Mouse (Mus musculus) embryonic facial prominence, embryonic 14.5 days (tissue): ENCODE data around the gene Olfr556. TPM values are rescaled to one million over a fixed set of nuclear protein-coding genes. Genes with fewer than 3 reads are reported as not detected.
"Not testable (repeated sequence)": the region's sequence is repeated elsewhere in the genome, so short reads cannot be mapped to it uniquely, and the experiment has no call there.

Experiments
- ATAC-seq: fragments of 200-750 bp; cut with Nextera tagmentation; 2 replicates; pipeline ENCODE4 v1.8.0; 2017; ENCODE audit warnings: low read depth, moderate number of reproducible peaks, moderate TSS enrichment
- DNase-seq: peaks from one replicate; pipeline ENCODE4 v3.0.0-alpha.2; 2015; ENCODE audit warnings: low spot score
- H3K27ac ChIP-seq: fragments of 300-500 bp; sonication (generic); replicated peaks from 2 replicates; pipeline ENCODE4 v1.5.1; 2014; ENCODE audit warnings: low read depth, mild to moderate bottlenecking, low read length, moderate library complexity
- H3K27me3 ChIP-seq: fragments of 300-500 bp; sonication (generic); replicated peaks from 2 replicates; pipeline ENCODE4 v1.6.1; 2014; ENCODE audit warnings: low read length; ENCODE audit not compliant: control insufficient read depth, insufficient read depth
- H3K36me3 ChIP-seq: fragments of 300-500 bp; sonication (generic); 2 replicates; pipeline ENCODE4 v1.6.1; 2014; ENCODE audit warnings: low read length, mixed read lengths; ENCODE audit not compliant: control insufficient read depth, insufficient read depth
- H3K4me1 ChIP-seq: fragments of 300-500 bp; sonication (generic); 2 replicates; pipeline ENCODE4 v1.6.1; 2014; ENCODE audit warnings: antibody characterized with exemption, low read length; ENCODE audit not compliant: control insufficient read depth, insufficient read depth
- H3K4me2 ChIP-seq: fragments of 300-500 bp; sonication (generic); 2 replicates; pipeline ENCODE4 v1.6.1; 2014; ENCODE audit warnings: low read depth, mild to moderate bottlenecking, low read length, moderate library complexity, mixed read lengths
- H3K4me3 ChIP-seq: fragments of 300-500 bp; sonication (generic); 2 replicates; pipeline ENCODE4 v1.5.1; 2014; ENCODE audit warnings: low read depth, mild to moderate bottlenecking, low read length
- H3K9ac ChIP-seq: fragments of 300-500 bp; sonication (generic); 2 replicates; pipeline ENCODE4 v1.6.1; 2014; ENCODE audit warnings: low read depth, mild to moderate bottlenecking, low read length, moderate library complexity, mixed read lengths
- H3K9me3 ChIP-seq: fragments of 300-500 bp; sonication (generic); 2 replicates; pipeline ENCODE4 v1.6.1; 2016; ENCODE audit warnings: low read length; ENCODE audit not compliant: control insufficient read depth
- WGBS: fragments of 180-500 bp; shearing (Covaris S2); extraction: QIAGEN DNeasy Blood & Tissue Kit; methylation state at CpG from one replicate; pipeline ENCODE4 v1.1.7; 2014; 5-methylcytosine and 5-hydroxymethylcytosine counted together
- polyA plus RNA-seq: library from polyadenylated mRNA; unstranded; fragments of >200 nt; fragmentation: Nextera tagmentation; extraction: Ambion mirVana; gene quantifications from 2 replicates; pipeline ENCODE4 v1.2.1, GENCODE M21; 2014

The Olfr556 gene
- not detected in 2 replicates for polyA plus RNA-seq

DNA sequence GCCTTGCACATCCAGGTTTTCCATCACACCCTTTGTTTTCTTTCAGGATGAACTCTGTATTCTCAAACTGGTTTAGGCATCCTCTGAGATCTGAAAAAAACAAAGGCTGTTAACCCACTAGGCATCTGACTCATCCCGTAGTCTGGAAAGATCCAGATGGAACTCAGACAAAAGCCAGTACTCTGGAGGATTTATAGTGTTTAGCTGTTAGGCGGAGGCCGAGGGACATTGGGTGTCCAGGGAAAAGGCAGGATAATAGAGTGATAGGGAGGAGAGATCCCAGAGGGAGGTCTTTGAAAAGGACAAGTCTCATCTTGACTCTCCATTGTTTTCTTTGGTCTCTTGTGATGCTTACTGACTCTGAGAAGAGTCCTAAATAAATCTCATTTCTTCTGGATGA, at the start of gene Olfr556:
TSS of gene Olfr556 (plus strand) at position 301 of the 400 bp plus-strand sequence.
- H3K27me3 ChIP-seq, result no peaks in the 10 kb centered on the region
- DNase-seq (no peak), ATAC-seq (no peak)
- H3K4me3 ChIP-seq, result no peak within 1 kb of the TSS
- no peaks in the 10 kb centered on the region for H3K4me1 ChIP-seq
- no peak within 1 kb of the TSS for H3K9ac ChIP-seq
- H3K27ac ChIP-seq, result no peak within 1 kb of the TSS
- H3K4me2 ChIP-seq, result no peak within 1 kb of the TSS
- no peaks in the 10 kb centered on the region for H3K36me3 ChIP-seq
- no peaks in the 10 kb centered on the region for H3K9me3 ChIP-seq
- WGBS, result 68% methylated on average over 3 of the region's 3 CpGs

GRCm38 (mm10) chr7:102618118-102618517, 46.6 kb upstream of the Olfr556 start, which contains the start of gene Olfr553:
Gene Olfr553, minus strand, starts transcription at chr7:102618218.
- Histone ChIP-seq H3K27me3 (no peaks in the 10 kb centered on the region), H3K4me1 (no peaks in the 10 kb centered on the region), H3K4me3 (no peak within 1 kb of the TSS), H3K27ac (no peak within 1 kb of the TSS), H3K9ac (no peak within 1 kb of the TSS), H3K4me2 (no peak within 1 kb of the TSS), H3K9me3 (no peaks in the 10 kb centered on the region), H3K36me3 (no peaks in the 10 kb centered on the region)
- ATAC-seq (no peak), DNase-seq (no peak)

- Histone ChIP-seq H3K4me3 (no peak overlapping the region), H3K4me1 (no peaks in the 10 kb centered on the region), H3K9me3 (no peaks in the 10 kb centered on the region), H3K36me3 (no peaks in the 10 kb centered on the region), H3K4me2 (no peak overlapping the region), H3K9ac (no peak overlapping the region), H3K27me3 (no peaks in the 10 kb centered on the region), H3K27ac (no peak overlapping the region)
- ATAC-seq (no peak), DNase-seq (peak; percentile 60)
- 48% methylated on average over 5 of the region's 5 CpGs for WGBS
Observed at GRCm38 (mm10) chr7:102619608-102620007, 45.1 kb upstream of the Olfr556 start.

DNA sequence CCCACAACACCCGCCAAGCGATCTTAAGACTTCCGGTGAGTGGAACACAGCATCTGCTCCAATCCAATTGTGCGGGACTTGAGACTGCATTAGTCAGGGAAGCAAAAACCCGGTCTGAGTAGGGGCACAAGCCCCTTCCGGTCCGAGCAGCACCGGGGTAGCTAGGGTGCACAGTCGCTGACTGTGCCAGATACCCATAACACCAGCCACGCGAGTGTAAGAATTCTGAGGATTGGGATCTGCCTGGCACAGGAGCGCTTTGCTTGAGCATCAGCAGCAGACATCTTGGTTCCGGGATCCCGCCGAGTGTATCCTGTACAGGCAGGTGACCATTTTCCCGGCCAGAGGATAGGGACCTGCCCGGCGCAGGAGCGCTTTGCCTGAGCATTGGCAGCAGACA, 44.3 kb upstream of the Olfr556 start:
- H3K27me3 ChIP-seq, H3K4me2 ChIP-seq, H3K36me3 ChIP-seq, H3K9ac ChIP-seq, H3K4me1 ChIP-seq, H3K4me3 ChIP-seq, ATAC-seq, H3K9me3 ChIP-seq, H3K27ac ChIP-seq, DNase-seq: not testable (repeated sequence)
- 89% methylated on average over 15 of the region's 19 CpGs for WGBS

GRCm38 (mm10) chr7:102636665-102637064, 28.0 kb upstream of the Olfr556 start:
- Histone ChIP-seq H3K4me2 (no peak overlapping the region), H3K9me3 (no peaks in the 10 kb centered on the region), H3K27me3 (no peaks in the 10 kb centered on the region), H3K9ac (no peak overlapping the region), H3K27ac (no peak overlapping the region), H3K4me3 (no peak overlapping the region), H3K4me1 (no peaks in the 10 kb centered on the region), H3K36me3 (no peaks in the 10 kb centered on the region)
- DNase-seq (peak; percentile 8), ATAC-seq (no peak)
- WGBS, result 33% methylated on average over 3 of the region's 3 CpGs

DNA sequence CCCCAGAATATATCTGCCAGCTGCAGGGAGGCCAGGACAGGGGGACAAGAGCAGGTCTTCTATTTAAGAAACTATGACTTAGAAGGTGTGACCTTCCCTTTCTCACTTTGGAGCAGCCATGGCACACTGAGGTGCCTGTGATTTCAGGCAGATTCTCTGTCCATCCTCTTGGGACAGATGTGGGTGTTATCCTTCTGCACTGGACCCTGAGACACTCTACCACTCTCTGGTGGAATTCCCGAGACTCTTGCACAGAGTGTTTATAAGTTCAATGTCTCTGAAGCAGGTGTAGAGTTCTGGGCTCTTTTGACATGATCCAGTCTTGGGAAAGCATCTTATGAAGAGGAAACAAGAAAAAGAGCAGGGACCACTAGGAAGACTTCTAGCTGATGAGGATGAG, 26.6 kb upstream of the Olfr556 start, which contains the start of gene Olfr554:
TSS of gene Olfr554 (plus strand) at position 301 of the 400 bp plus-strand sequence.
- H3K27me3 ChIP-seq, result no peaks in the 10 kb centered on the region
- WGBS, result 68% methylated on average over 1 of the region's 1 CpGs
- H3K4me2 ChIP-seq, result no peak within 1 kb of the TSS
- no peak within 1 kb of the TSS for H3K27ac ChIP-seq
- H3K4me1 ChIP-seq, result no peaks in the 10 kb centered on the region
- H3K36me3 ChIP-seq, result no peaks in the 10 kb centered on the region
- no peak for DNase-seq
- H3K4me3 ChIP-seq, result no peak within 1 kb of the TSS
- no peak for ATAC-seq
- no peaks in the 10 kb centered on the region for H3K9me3 ChIP-seq
- no peak within 1 kb of the TSS for H3K9ac ChIP-seq

- not testable (repeated sequence) for ATAC-seq, H3K4me1 ChIP-seq, H3K27me3 ChIP-seq, DNase-seq, H3K9me3 ChIP-seq, H3K36me3 ChIP-seq, H3K9ac ChIP-seq, H3K27ac ChIP-seq, H3K4me2 ChIP-seq, H3K4me3 ChIP-seq
- 85% methylated on average over 2 of the region's 4 CpGs for WGBS
Observed at GRCm38 (mm10) chr7:102644945-102645344, 19.8 kb upstream of the Olfr556 start.

GRCm38 (mm10) chr7:102658523-102658922, 6.2 kb upstream of the Olfr556 start, which contains the start of gene Olfr555:
Gene Olfr555, plus strand, starts transcription at chr7:102658823.
- H3K9me3 ChIP-seq, result no peaks in the 10 kb centered on the region
- H3K27me3 ChIP-seq, result no peaks in the 10 kb centered on the region
- H3K27ac ChIP-seq, result no peak within 1 kb of the TSS
- no peak for DNase-seq
- no peaks in the 10 kb centered on the region for H3K4me1 ChIP-seq
- WGBS, result 69% methylated on average over 1 of the region's 1 CpGs
- no peak for ATAC-seq
- no peak within 1 kb of the TSS for H3K4me2 ChIP-seq
- no peak within 1 kb of the TSS for H3K4me3 ChIP-seq
- no peaks in the 10 kb centered on the region for H3K36me3 ChIP-seq
- H3K9ac ChIP-seq, result no peak within 1 kb of the TSS

DNA sequence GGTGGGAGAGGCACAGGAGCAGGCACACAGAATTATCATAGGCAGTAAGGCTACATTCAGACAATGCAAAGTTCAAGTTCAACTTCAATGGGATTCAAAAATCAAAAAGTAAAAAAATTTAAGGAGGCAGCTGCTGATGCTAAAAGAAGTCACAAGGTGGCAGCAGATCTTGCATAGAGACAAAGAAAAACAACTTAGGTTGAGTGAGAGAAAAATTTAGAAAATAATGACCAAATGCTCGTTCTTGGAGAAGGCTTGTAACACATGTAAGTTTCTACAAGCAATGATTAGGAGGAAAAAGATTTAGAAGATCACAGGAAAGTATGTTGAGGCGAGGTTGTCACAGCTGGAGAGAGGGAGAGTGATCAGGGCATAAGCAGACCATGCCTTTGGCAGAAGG, 679 bp downstream of the Olfr556 start:
- WGBS, result 32% methylated on average over 2 of the region's 2 CpGs
- Histone ChIP-seq H3K27ac (no peak overlapping the region), H3K36me3 (no peaks in the 10 kb centered on the region), H3K4me3 (no peak overlapping the region), H3K4me2 (no peak overlapping the region), H3K4me1 (no peaks in the 10 kb centered on the region), H3K27me3 (no peaks in the 10 kb centered on the region), H3K9me3 (no peaks in the 10 kb centered on the region), H3K9ac (no peak overlapping the region)
- DNase-seq (peak; percentile 29), ATAC-seq (no peak)
